ENCODE assay signal across 8 mouse cellular contexts in the genomic region with DNA sequence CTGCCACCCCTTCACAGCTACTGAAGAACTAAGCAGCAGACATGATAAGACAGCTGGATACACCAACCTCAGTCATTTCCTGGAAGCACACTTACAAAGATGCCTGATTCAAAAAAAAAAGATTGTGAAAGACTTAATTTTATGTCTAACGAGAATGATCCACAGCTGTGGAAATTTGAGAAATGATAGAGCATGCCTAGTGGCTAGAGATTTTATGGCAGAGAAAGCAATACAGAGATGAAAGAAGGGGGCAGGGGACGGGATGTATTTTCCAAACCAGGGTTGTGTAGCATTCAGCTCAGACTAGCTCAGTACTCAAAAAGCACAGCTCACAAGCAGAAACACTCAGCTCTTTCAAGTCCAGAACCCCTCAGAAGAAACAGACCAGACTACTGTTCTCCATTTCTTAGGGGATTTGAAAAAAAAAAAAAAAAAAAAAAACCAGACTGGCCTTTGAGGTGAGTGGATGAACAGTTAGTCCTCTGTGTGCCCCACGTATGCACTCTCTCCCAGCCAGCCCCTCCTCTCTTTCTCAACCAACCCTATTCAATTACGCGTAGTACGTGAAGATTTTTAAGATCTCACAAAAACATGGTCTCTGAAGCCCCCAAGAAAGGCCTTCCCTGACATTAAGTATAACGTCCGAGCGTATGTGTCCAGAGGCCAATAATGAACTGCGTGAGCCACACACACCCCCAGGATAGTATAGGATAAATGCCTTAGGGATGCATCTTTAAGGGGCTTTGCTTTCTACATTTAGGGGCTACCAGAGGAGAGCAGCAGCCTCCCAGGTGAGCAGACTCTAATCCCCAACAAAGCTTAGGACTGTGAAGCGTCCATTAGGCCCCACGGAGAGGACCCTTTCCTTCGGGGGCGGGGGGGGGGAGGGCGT. TPM values are rescaled to one million over a fixed set of nuclear protein-coding genes. Genes with fewer than 3 reads are reported as not detected.
DNase-seq lines count a peak whose midpoint lies in the region; ATAC-seq and TF ChIP-seq lines count a peak whose summit lies in the region.

No protein-coding gene starts in this region.

- TF ChIP-seq EP300 in ES-Bruce4 (IDR thresholded peaks at IDR 0.05; ENCODE audit: insufficient read depth, low read depth, low read length): no peak

- ATAC-seq in kidney, embryonic 15.5 days (replicated peaks; ENCODE audit: low FRiP score): no peak
- no peak for ATAC-seq in hindbrain, embryonic 12.5 days (ENCODE audit: low FRiP score)
- 0 out of 2 replicates have a peak, but pooled peaks have one; percentile 7 for ATAC-seq in megakaryocyte progenitor cell, adult 5-6 weeks (replicated peaks; ENCODE audit: poor library complexity)

- H3K4me2 ChIP-seq in kidney, embryonic 15.5 days: peak overlapping the region; percentile 79
- H3K4me2 ChIP-seq in hindbrain, embryonic 12.5 days (replicated peaks): peak overlapping the region; percentile 67

- WGBS in kidney, embryonic 15.5 days: 4% methylated on average over 14 of the region's 15 CpGs
- WGBS in hindbrain, embryonic 12.5 days: 5% methylated on average over 15 of the region's 15 CpGs

- no peak for TF ChIP-seq POLR2A in ES-Bruce4 (IDR thresholded peaks at IDR 0.05; ENCODE audit: insufficient read depth, low read length)

- peak overlapping the region; percentile 77 for H3K9ac ChIP-seq in kidney, embryonic 15.5 days
- H3K9ac ChIP-seq in ES-Bruce4 (ENCODE audit: low read depth, poor library complexity, severe bottlenecking): peak overlapping the region; percentile 86
- H3K9ac ChIP-seq in hindbrain, embryonic 12.5 days: peak overlapping the region; percentile 89

- H3K4me3 ChIP-seq in kidney, embryonic 15.5 days (replicated peaks): peak overlapping the region; percentile 82
- peak overlapping the region; percentile 85 for H3K4me3 ChIP-seq in ES-Bruce4 (ENCODE audit: low read depth, low read length)
- peak overlapping the region; percentile 78 for H3K4me3 ChIP-seq in hindbrain, embryonic 12.5 days

- TF ChIP-seq CTCF in ES-Bruce4 (IDR thresholded peaks at IDR 0.05; ENCODE audit: low read depth, low read length): no peak

- no peaks in the 10 kb centered on the region for H3K27me3 ChIP-seq in kidney, embryonic 15.5 days
- no peaks in the 10 kb centered on the region for H3K27me3 ChIP-seq in ES-Bruce4 (ENCODE audit: control insufficient read depth, insufficient read depth, low read length, poor library complexity, severe bottlenecking)
- no peaks in the 10 kb centered on the region for H3K27me3 ChIP-seq in hindbrain, embryonic 12.5 days

- peaks cover 13% of the 10 kb centered on the region; the same call in 1 of the 2 replicates for H3K4me1 ChIP-seq in kidney, embryonic 15.5 days
- H3K4me1 ChIP-seq in ES-Bruce4 (ENCODE audit: control insufficient read depth, insufficient read depth, low read length): no peaks in the 10 kb centered on the region
- peaks cover 13% of the 10 kb centered on the region; the same call in 1 of the 2 replicates for H3K4me1 ChIP-seq in hindbrain, embryonic 12.5 days

- no peaks in the 10 kb centered on the region for H3K36me3 ChIP-seq in kidney, embryonic 15.5 days
- no peaks in the 10 kb centered on the region for H3K36me3 ChIP-seq in ES-Bruce4 (ENCODE audit: control insufficient read depth, insufficient read depth, low read length, poor library complexity, severe bottlenecking)
- H3K36me3 ChIP-seq in hindbrain, embryonic 12.5 days: peaks cover 4% of the 10 kb centered on the region; the same call in 1 of the 2 replicates

- H3K9me3 ChIP-seq in kidney, embryonic 15.5 days (replicated peaks): no peaks in the 10 kb centered on the region
- H3K9me3 ChIP-seq in ES-Bruce4 (replicated peaks; ENCODE audit: control insufficient read depth, insufficient read depth, low read length, poor library complexity, severe bottlenecking): no peaks in the 10 kb centered on the region
- no peaks in the 10 kb centered on the region for H3K9me3 ChIP-seq in hindbrain, embryonic 12.5 days (replicated peaks)

- peak overlapping the region; percentile 83 for H3K27ac ChIP-seq in kidney, embryonic 15.5 days
- H3K27ac ChIP-seq in ES-Bruce4 (ENCODE audit: insufficient read depth, low read length): no peak overlapping the region
- peak overlapping the region; percentile 72 for H3K27ac ChIP-seq in hindbrain, embryonic 12.5 days

- no peak for DNase-seq in kidney, postnatal 25 days
- peak; percentile 63 for DNase-seq in embryo, embryonic 10.5 days (ENCODE audit: low spot score)
- no peak for DNase-seq in urinary bladder, postnatal 36 days (ENCODE audit: low spot score in 2 of 2)
- DNase-seq in thymus, postnatal 36 days: no peak

RNA-seq across cellular contexts. Expression of a gene that starts 1.0 kb away (rescaled TPM):
- polyA plus RNA-seq in kidney, embryonic 15.5 days (2015; fragmentation: Nextera tagmentation; extraction: Ambion mirVana): 92.0 and 97.3 TPM in 2 replicates
- polyA plus RNA-seq in ES-Bruce4 (2011; ENCODE audit: insufficient read depth, insufficient read length, low read depth, missing spikeins): 31.4 and 33.7 TPM in 2 replicates
- polyA plus RNA-seq in hindbrain, embryonic 12.5 days (2016; fragmentation: Nextera tagmentation; extraction: Ambion mirVana): 93.6 and 97.0 TPM in 2 replicates
- 48.0 and 52.4 TPM in 2 replicates for total RNA-seq in megakaryocyte progenitor cell, adult 5-6 weeks (2015)
- 78.9 and 80.5 TPM in 2 replicates for total RNA-seq in megakaryocyte progenitor cell, adult 5-6 weeks (2017)

RNA-seq across cellular contexts. Expression of a gene that starts 43.4 kb away (rescaled TPM):
- polyA plus RNA-seq in kidney, embryonic 15.5 days (2015; fragmentation: Nextera tagmentation; extraction: Ambion mirVana): 61.0 and 71.5 TPM in 2 replicates
- polyA plus RNA-seq in ES-Bruce4 (2011; ENCODE audit: insufficient read depth, insufficient read length, low read depth, missing spikeins): 45.7 and 53.5 TPM in 2 replicates
- polyA plus RNA-seq in hindbrain, embryonic 12.5 days (2016; fragmentation: Nextera tagmentation; extraction: Ambion mirVana): 58.3 and 60.2 TPM in 2 replicates
- total RNA-seq in megakaryocyte progenitor cell, adult 5-6 weeks (2015): 33.3 and 41.2 TPM in 2 replicates
- 45.2 and 46.5 TPM in 2 replicates for total RNA-seq in megakaryocyte progenitor cell, adult 5-6 weeks (2017)

RNA-seq across cellular contexts. Expression of a gene that starts 43.5 kb away (rescaled TPM):
- polyA plus RNA-seq in kidney, embryonic 15.5 days (2015; fragmentation: Nextera tagmentation; extraction: Ambion mirVana): 1,013 and 1,049 TPM in 2 replicates
- 573 and 625 TPM in 2 replicates for polyA plus RNA-seq in ES-Bruce4 (2011; ENCODE audit: insufficient read depth, insufficient read length, low read depth, missing spikeins)
- polyA plus RNA-seq in hindbrain, embryonic 12.5 days (2016; fragmentation: Nextera tagmentation; extraction: Ambion mirVana): 663 and 741 TPM in 2 replicates
- total RNA-seq in megakaryocyte progenitor cell, adult 5-6 weeks (2015): 3,199 and 3,213 TPM in 2 replicates
- 2,045 and 2,310 TPM in 2 replicates for total RNA-seq in megakaryocyte progenitor cell, adult 5-6 weeks (2017)

RNA-seq across cellular contexts. Expression of a gene that starts 57.9 kb away (rescaled TPM):
- not detected in 2 replicates for polyA plus RNA-seq in kidney, embryonic 15.5 days (2015; fragmentation: Nextera tagmentation; extraction: Ambion mirVana)
- not detected in 2 replicates for polyA plus RNA-seq in ES-Bruce4 (2011; ENCODE audit: insufficient read depth, insufficient read length, low read depth, missing spikeins)
- polyA plus RNA-seq in hindbrain, embryonic 12.5 days (2016; fragmentation: Nextera tagmentation; extraction: Ambion mirVana): not detected in 2 replicates
- not detected in 2 replicates for total RNA-seq in megakaryocyte progenitor cell, adult 5-6 weeks (2015)
- total RNA-seq in megakaryocyte progenitor cell, adult 5-6 weeks (2017): not detected in 2 replicates
